Mouse (Mus musculus) ES-E14 (cell line): ENCODE data around the gene Phospho1. TPM values are rescaled to one million over a fixed set of nuclear protein-coding genes. Genes with fewer than 3 reads are reported as not detected.
A peak's percentile ranks its signal among the peaks of the same experiment; 100 is the strongest.

Experiments used
- DNase-seq: peaks from one replicate; pipeline ENCODE4 v3.0.0-alpha.2; 2013; ENCODE audit warnings: low read depth, low spot score
- H3K27ac ChIP-seq: 2 replicates; pipeline ENCODE4 v1.5.1; 2012; ENCODE audit warnings: low read depth, mild to moderate bottlenecking, low read length, moderate library complexity, mixed read lengths; ENCODE audit not compliant: poor library complexity, insufficient read depth, severe bottlenecking
- H3K36me3 ChIP-seq: 2 replicates; pipeline ENCODE4 v1.6.1; 2012; ENCODE audit warnings: mild to moderate bottlenecking, low read length, moderate library complexity, mixed read lengths; ENCODE audit not compliant: control insufficient read depth, poor library complexity, insufficient read depth, severe bottlenecking
- H3K4me1 ChIP-seq, 2 experiments: fragments of 150-350 bp in 1 of 2; sonication (generic) in 1 of 2; 2 replicates each; pipeline ENCODE4 v1.6.1; 2012; ENCODE audit warnings: low read length in 2 of 2, mild to moderate bottlenecking in 1 of 2, mixed read lengths in 1 of 2; ENCODE audit not compliant: control insufficient read depth in 2 of 2, insufficient read depth in 2 of 2, poor library complexity in 1 of 2
- H3K4me3 ChIP-seq, 2 experiments: fragments of 150-350 bp in 1 of 2; sonication (generic) in 1 of 2; 2 replicates each; pipeline ENCODE4 v1.5.1; 2012; ENCODE audit warnings: low read length in 2 of 2, low read depth in 1 of 2, mild to moderate bottlenecking in 1 of 2, mixed read lengths in 1 of 2; ENCODE audit not compliant: insufficient read depth in 1 of 2, poor library complexity in 1 of 2, severe bottlenecking in 1 of 2
- H3K9ac ChIP-seq: 2 replicates; pipeline ENCODE4 v1.6.1; 2012; ENCODE audit warnings: low read depth, mild to moderate bottlenecking, low read length, mixed read lengths; ENCODE audit not compliant: poor library complexity, insufficient read depth, severe bottlenecking
- H3K9me3 ChIP-seq: fragments of 150-350 bp; sonication (generic); 2 replicates; pipeline ENCODE4 v1.6.1; 2012; ENCODE audit warnings: low read depth, mild to moderate bottlenecking, low read length; ENCODE audit not compliant: control insufficient read depth, insufficient read depth
- CHD2 ChIP-seq: IDR thresholded peaks from 2 replicates; pipeline ENCODE4 v1.6.1; 2014; ENCODE audit warnings: mild to moderate bottlenecking, low read depth, low read length, inconsistent platforms
- HCFC1 ChIP-seq: IDR thresholded peaks from 2 replicates; pipeline ENCODE4 v1.6.1; 2012; ENCODE audit warnings: low read length, inconsistent platforms, borderline replicate concordance; ENCODE audit not compliant: insufficient read depth
- MAFK ChIP-seq: IDR thresholded peaks from 2 replicates; pipeline ENCODE4 v1.6.1; 2014; ENCODE audit warnings: mild to moderate bottlenecking, low read depth, low read length, inconsistent platforms; ENCODE audit not compliant: insufficient read depth
- ZC3H11A ChIP-seq: IDR thresholded peaks from 2 replicates; pipeline ENCODE4 v1.6.1; 2012; ENCODE audit warnings: low read depth, mild to moderate bottlenecking, inconsistent platforms, low read length, borderline replicate concordance
- ZNF384 ChIP-seq: IDR thresholded peaks from 2 replicates; pipeline ENCODE4 v1.6.1; 2012; ENCODE audit warnings: low read depth, low read length, inconsistent platforms
- in situ Hi-C, 2 experiments: fragments of 600-800 bp; cut with MboI; formaldehyde crosslinking; loops; one replicate each; pipeline ENCODE4 v1.15.1; 2025; ENCODE audit warnings: low sequenced_read_pairs in 2 of 2, inconsistent platforms in 1 of 2; ENCODE audit not compliant: unreplicated experiment in 2 of 2
- total RNA-seq: library from RNA; depleted of rRNA; stranded (reverse); fragments of 300-350 nt; gene quantifications from 2 replicates; pipeline ENCODE4 v1.2.3, GENCODE M21; 2012

Phospho1 gene
- total RNA-seq, 1 experiment, result 2.6 TPM

- Histone ChIP-seq H3K4me3 (peak overlapping the region; percentile 75 to 98), H3K27ac (no peak overlapping the region), H3K4me1 (peaks cover 0 to 3% of the 10 kb centered on the region in 2 experiments; a peak in 3 of 4 replicates), H3K9ac (peak overlapping the region; percentile 78), H3K36me3 (no peaks in the 10 kb centered on the region), H3K9me3 (no peaks in the 10 kb centered on the region)
- DNase-seq, result no peak
- TF ChIP-seq HCFC1, result no peak
- TF ChIP-seq ZNF384, result no peak
- TF ChIP-seq CHD2, result no peak
- TF ChIP-seq MAFK, result no peak
- no peak for TF ChIP-seq ZC3H11A
- in situ Hi-C loops, result no loop called here
These were observed 561 bp downstream of the Phospho1 start for GRCm38 (mm10) chr11:95824877-95825243.

GRCm38 (mm10) chr11:95825625-95826024, 1.3 kb downstream of the Phospho1 start:
- Histone ChIP-seq H3K4me3 (no peak overlapping the region), H3K4me1 (peaks cover 2 to 3% of the 10 kb centered on the region in 2 experiments; a peak in 3 of 4 replicates), H3K9me3 (no peaks in the 10 kb centered on the region), H3K9ac (no peak overlapping the region), H3K27ac (no peak overlapping the region), H3K36me3 (no peaks in the 10 kb centered on the region)
- in situ Hi-C loops, result no loop called here
- no peak for TF ChIP-seq ZNF384
- no peak for TF ChIP-seq ZC3H11A
- TF ChIP-seq CHD2, result no peak
- TF ChIP-seq HCFC1, result no peak
- no peak for TF ChIP-seq MAFK
- no peak for DNase-seq

GRCm38 (mm10) chr11:95826317-95827167, 2.2 kb downstream of the Phospho1 start:
- in situ Hi-C loops, result no loop called here

GRCm38 (mm10) chr11:95827168-95827447, 2.8 kb downstream of the Phospho1 start:
- H3K9ac ChIP-seq, result no peak overlapping the region
- H3K9me3 ChIP-seq, result no peaks in the 10 kb centered on the region
- no peak for DNase-seq
- H3K4me3 ChIP-seq, result no peak overlapping the region
- TF ChIP-seq CHD2 (no peak), MAFK (no peak), ZNF384 (no peak), ZC3H11A (no peak), HCFC1 (no peak)
- in situ Hi-C loops, result no loop called here
- H3K27ac ChIP-seq, result no peak overlapping the region
- H3K4me1 ChIP-seq, result peaks cover 3 to 9% of the 10 kb centered on the region in 2 experiments; a peak in 3 of 4 replicates
- H3K36me3 ChIP-seq, result no peaks in the 10 kb centered on the region

More at GRCm38 (mm10) chr11:95826317-95827167, 2.2 kb downstream of the Phospho1 start:
- no peak for DNase-seq
- H3K27ac ChIP-seq, result no peak overlapping the region
- H3K36me3 ChIP-seq, result no peaks in the 10 kb centered on the region
- H3K9ac ChIP-seq, result no peak overlapping the region
- TF ChIP-seq ZC3H11A (no peak), CHD2 (no peak), HCFC1 (no peak), ZNF384 (no peak), MAFK (no peak)
- H3K4me3 ChIP-seq, result no peak overlapping the region
- peaks cover 3 to 7% of the 10 kb centered on the region in 2 experiments; a peak in 3 of 4 replicates for H3K4me1 ChIP-seq
- H3K9me3 ChIP-seq, result no peaks in the 10 kb centered on the region
